22 mouse cellular contexts compared by ENCODE assay signal in genomic region chr15:92000086-92000485, GRCm38 (mm10). TPM values are rescaled to one million over a fixed set of nuclear protein-coding genes. Genes with fewer than 3 reads are reported as not detected.
DNase-seq lines count a peak whose midpoint lies in the region; ATAC-seq and TF ChIP-seq lines count a peak whose summit lies in the region.
"Had no signal": no experiment of that assay in that cellular context is flagged by ENCODE, and none has a peak within 500 bp of the region (broad histone marks: within the 10 kb centered on the region; RNA-seq: fewer than 3 reads in every experiment).

No protein-coding gene starts in this region.

- no peak overlapping the region for H3K9ac ChIP-seq in hindbrain, postnatal 0 days (replicated peaks; ENCODE audit: low read length)
- no peak overlapping the region for H3K9ac ChIP-seq in hindbrain, embryonic 14.5 days
- H3K9ac ChIP-seq in intestine, embryonic 15.5 days: no peak overlapping the region
- H3K9ac ChIP-seq: hindbrain, embryonic 15.5 days; midbrain, embryonic 12.5 days had no signal

- 50% methylated on average over 6 of the region's 6 CpGs for WGBS in hindbrain, postnatal 0 days
- 74% methylated on average over 6 of the region's 6 CpGs for WGBS in hindbrain, embryonic 14.5 days
- 66% methylated on average over 6 of the region's 6 CpGs for whole genome bisulfite sequencing in intestine, embryonic 15.5 days

- no peaks in the 10 kb centered on the region for H3K9me3 ChIP-seq in hindbrain, postnatal 0 days (ENCODE audit: low read length)
- no peaks in the 10 kb centered on the region for H3K9me3 ChIP-seq in hindbrain, embryonic 14.5 days (ENCODE audit: control insufficient read depth, low read length)
- no peaks in the 10 kb centered on the region for H3K9me3 ChIP-seq in intestine, embryonic 15.5 days
- H3K9me3 ChIP-seq: heart, embryonic 10.5 days; hindbrain, embryonic 15.5 days; midbrain, embryonic 12.5 days had no signal

- no peak overlapping the region for H3K4me3 ChIP-seq in hindbrain, postnatal 0 days (ENCODE audit: low read length)
- H3K4me3 ChIP-seq in hindbrain, embryonic 14.5 days (replicated peaks; ENCODE audit: low read length): no peak overlapping the region
- no peak overlapping the region for H3K4me3 ChIP-seq in intestine, embryonic 15.5 days (replicated peaks)
- H3K4me3 ChIP-seq: erythroblast, embryonic 14.5 days; heart, embryonic 10.5 days; hindbrain, embryonic 15.5 days; midbrain, embryonic 12.5 days had no signal

- no peaks in the 10 kb centered on the region for H3K4me1 ChIP-seq in hindbrain, postnatal 0 days (ENCODE audit: insufficient read depth, low read length)
- H3K4me1 ChIP-seq in hindbrain, embryonic 14.5 days (replicated peaks; ENCODE audit: control insufficient read depth, insufficient read depth, low read length): no peaks in the 10 kb centered on the region
- H3K4me1 ChIP-seq in intestine, embryonic 15.5 days (replicated peaks): no peaks in the 10 kb centered on the region
- H3K4me1 ChIP-seq: heart, embryonic 10.5 days; hindbrain, embryonic 15.5 days; midbrain, embryonic 12.5 days had no signal

- no peak for TF ChIP-seq POLR2A in brain, embryonic 14.5 days (IDR thresholded peaks at IDR 0.05; ENCODE audit: borderline replicate concordance, extremely low read depth, insufficient read depth, insufficient read length, poor library complexity, severe bottlenecking)

- no peaks in the 10 kb centered on the region for H3K36me3 ChIP-seq in hindbrain, postnatal 0 days (ENCODE audit: insufficient read depth, low read length)
- no peaks in the 10 kb centered on the region for H3K36me3 ChIP-seq in hindbrain, embryonic 14.5 days (replicated peaks; ENCODE audit: control insufficient read depth, insufficient read depth)
- no peaks in the 10 kb centered on the region for H3K36me3 ChIP-seq in intestine, embryonic 15.5 days
- H3K36me3 ChIP-seq: heart, embryonic 10.5 days; hindbrain, embryonic 15.5 days; midbrain, embryonic 12.5 days had no signal

- DNase-seq in hindbrain, postnatal 0 days (ENCODE audit: low spot score): peak; percentile 75
- DNase-seq in hindbrain, embryonic 14.5 days (ENCODE audit: low spot score): no peak
- DNase-seq in brain, embryonic 14.5 days (ENCODE audit: low read depth): peak; percentile 46
- peak; percentile 57 for DNase-seq in cerebellum, adult 11 months
- DNase-seq in cerebellum, postnatal 14 days: peak; percentile 88 to 90
- DNase-seq: adrenal gland, postnatal 25 days; gastrocnemius, postnatal 36 days; heart, postnatal 14 days; kidney, adult 9 months; kidney, postnatal 36 days; lung, adult 2 months; right cerebral cortex, adult 18-20 months; spleen, adult 18-20 months; thymus, adult 18-20 months had no signal

- H3K27ac ChIP-seq in hindbrain, postnatal 0 days: no peak overlapping the region
- H3K27ac ChIP-seq in hindbrain, embryonic 14.5 days: no peak overlapping the region
- H3K27ac ChIP-seq in intestine, embryonic 15.5 days: no peak overlapping the region
- H3K27ac ChIP-seq: heart, embryonic 10.5 days; hindbrain, embryonic 15.5 days; macrophage; midbrain, embryonic 12.5 days had no signal

- no peak for ATAC-seq in hindbrain, postnatal 0 days
- no peak for ATAC-seq in hindbrain, embryonic 14.5 days (ENCODE audit: low FRiP score)
- no peak for ATAC-seq in erythroblast, adult 5-6 weeks (replicated peaks; ENCODE audit: low FRiP score, poor library complexity, severe bottlenecking)
- ATAC-seq in intestine, embryonic 15.5 days: no peak

- H3K27me3 ChIP-seq in hindbrain, postnatal 0 days (ENCODE audit: insufficient read depth, low read length): no peaks in the 10 kb centered on the region
- H3K27me3 ChIP-seq in hindbrain, embryonic 14.5 days (ENCODE audit: control insufficient read depth, insufficient read depth, low read length): no peaks in the 10 kb centered on the region
- no peaks in the 10 kb centered on the region for H3K27me3 ChIP-seq in intestine, embryonic 15.5 days (replicated peaks)
- H3K27me3 ChIP-seq: hindbrain, embryonic 15.5 days; midbrain, embryonic 12.5 days had no signal

- no peak overlapping the region for H3K4me2 ChIP-seq in hindbrain, postnatal 0 days (ENCODE audit: low read depth, low read length)
- no peak overlapping the region for H3K4me2 ChIP-seq in hindbrain, embryonic 14.5 days (replicated peaks)
- no peak overlapping the region for H3K4me2 ChIP-seq in intestine, embryonic 15.5 days (replicated peaks)
- H3K4me2 ChIP-seq: hindbrain, embryonic 15.5 days; liver, embryonic 11.5 days; midbrain, embryonic 12.5 days had no signal

- TF ChIP-seq CTCF in hindbrain, postnatal 0 days (IDR thresholded peaks at IDR 0.05; ENCODE audit: low read depth): no peak
- TF ChIP-seq CTCF in brain, embryonic 14.5 days (IDR thresholded peaks at IDR 0.05; ENCODE audit: borderline replicate concordance, extremely low read depth, insufficient read depth, insufficient read length): no peak

RNA-seq across cellular contexts. Expression of gene Cntn1, which starts 50.9 kb away (rescaled TPM):
- total RNA-seq in hindbrain, postnatal 0 days (2014; rRNA removed): 284 TPM in 2 replicates
- polyA plus RNA-seq in hindbrain, postnatal 0 days (2015; fragmentation: Nextera tagmentation; extraction: Ambion mirVana): 159 and 166 TPM in 2 replicates
- polyA plus RNA-seq in hindbrain, embryonic 14.5 days (2014; fragmentation: Nextera tagmentation; extraction: Ambion mirVana): 77.2 and 99.7 TPM in 2 replicates
- polyA plus RNA-seq in brain, embryonic 14.5 days (2012; rRNA removed): 14.4 and 26.3 TPM in 2 replicates
- not detected in 2 replicates for total RNA-seq in erythroblast, adult 5-6 weeks (2015; ENCODE audit: low replicate concordance)
- not detected in 2 replicates for total RNA-seq in erythroblast, adult 5-6 weeks (2017; ENCODE audit: low replicate concordance)
- polyA plus RNA-seq in intestine, embryonic 15.5 days (2015; fragmentation: Nextera tagmentation; extraction: Ambion mirVana): 1.8 TPM in 2 replicates
- polyA plus RNA-seq: erythroblast, embryonic 14.5 days; macrophage had no signal
